ENCODE assay signal across 9 mouse cellular contexts in genomic region chr2:168469032-168469431, GRCm38 (mm10).
A peak's percentile ranks its signal among the peaks of the same experiment; 100 is the strongest.
DNase-seq lines count a peak whose midpoint lies in the region; ATAC-seq and TF ChIP-seq lines count a peak whose summit lies in the region.
"Had no signal": no experiment of that assay in that cellular context is flagged by ENCODE, and none has a peak within 500 bp of the region (broad histone marks: within the 10 kb centered on the region; RNA-seq: fewer than 3 reads in every experiment).

No protein-coding gene starts in this region.

- peak; percentile 85 for TF ChIP-seq CTCF in midbrain, postnatal 0 days (IDR thresholded peaks at IDR 0.05)

- H3K36me3 ChIP-seq in hindbrain, embryonic 15.5 days, result no peaks in the 10 kb centered on the region
- no peaks in the 10 kb centered on the region for H3K36me3 ChIP-seq in midbrain, postnatal 0 days (ENCODE audit: insufficient read depth, low read length)
- H3K36me3 ChIP-seq: heart, embryonic 15.5 days had no signal

- no peak overlapping the region for H3K9ac ChIP-seq in hindbrain, embryonic 15.5 days
- H3K9ac ChIP-seq in midbrain, postnatal 0 days (replicated peaks; ENCODE audit: low read length, poor library complexity, severe bottlenecking), result no peak overlapping the region
- H3K9ac ChIP-seq: heart, embryonic 15.5 days had no signal

- no peak overlapping the region for H3K4me3 ChIP-seq in hindbrain, embryonic 15.5 days
- H3K4me3 ChIP-seq in midbrain, postnatal 0 days (ENCODE audit: low read depth, low read length), result no peak overlapping the region
- H3K4me3 ChIP-seq: heart, embryonic 15.5 days had no signal

- peaks cover 6% of the 10 kb centered on the region for H3K4me1 ChIP-seq in hindbrain, embryonic 15.5 days (replicated peaks)
- no peaks in the 10 kb centered on the region for H3K4me1 ChIP-seq in midbrain, postnatal 0 days (ENCODE audit: insufficient read depth, low read length)

- no peak overlapping the region for H3K27ac ChIP-seq in hindbrain, embryonic 15.5 days (replicated peaks)
- H3K27ac ChIP-seq in midbrain, postnatal 0 days (ENCODE audit: low read depth, low read length), result no peak overlapping the region
- H3K27ac ChIP-seq: heart, embryonic 15.5 days had no signal

- WGBS in hindbrain, embryonic 15.5 days, result 23% methylated on average over 4 of the region's 4 CpGs
- WGBS in midbrain, postnatal 0 days, result 13% methylated on average over 4 of the region's 4 CpGs

- H3K4me2 ChIP-seq in hindbrain, embryonic 15.5 days, result no peak overlapping the region
- H3K4me2 ChIP-seq in midbrain, postnatal 0 days (ENCODE audit: low read depth, low read length, poor library complexity, severe bottlenecking), result no peak overlapping the region
- H3K4me2 ChIP-seq: heart, embryonic 15.5 days had no signal

- H3K27me3 ChIP-seq in hindbrain, embryonic 15.5 days, result no peaks in the 10 kb centered on the region
- H3K27me3 ChIP-seq in midbrain, postnatal 0 days (ENCODE audit: insufficient read depth, low read length), result no peaks in the 10 kb centered on the region

- no peaks in the 10 kb centered on the region for H3K9me3 ChIP-seq in hindbrain, embryonic 15.5 days
- no peaks in the 10 kb centered on the region for H3K9me3 ChIP-seq in midbrain, postnatal 0 days (ENCODE audit: low read length)
- H3K9me3 ChIP-seq: heart, embryonic 15.5 days had no signal

- DNase-seq in Muller cell, postnatal 12 days (ENCODE audit: inconsistent ontology term), result peak; percentile 84
- DNase-seq in c-Kit-positive CD71-negative TER-119-negative erythroid progenitor cells, embryonic 14.5 days (ENCODE audit: low read depth), result peak; percentile 43
- peak; percentile 75 to 80 for DNase-seq in left cerebral cortex, adult 18-20 months (ENCODE audit: low spot score in 2 of 2)
- DNase-seq in midbrain, postnatal 0 days (ENCODE audit: low spot score), result peak; percentile 77
- DNase-seq in spleen, postnatal 4 days (ENCODE audit: low spot score in 2 of 2), result peak; percentile 36 to 71

- ATAC-seq in frontal cortex, adult (ENCODE audit: low TSS enrichment), result peak; percentile 88
- ATAC-seq in hindbrain, embryonic 15.5 days (ENCODE audit: low FRiP score, low read depth), result peak; percentile 54; the same call in 1 of the 2 replicates
- peak; percentile 13; the same call in 1 of the 2 replicates for ATAC-seq in midbrain, postnatal 0 days (ENCODE audit: low FRiP score)
- ATAC-seq in erythroid progenitor cell, adult 5-6 weeks (replicated peaks; ENCODE audit: low FRiP score, poor library complexity, severe bottlenecking), result no peak
